Mouse (Mus musculus): ENCODE measurements around the gene Exoc4. TPM values are rescaled to one million over a fixed set of nuclear protein-coding genes. Genes with fewer than 3 reads are reported as not detected.

Gene Exoc4
- polyA plus RNA-seq, 1 experiment: 15.5 TPM

- no peaks in the 10 kb centered on the region for H3K4me1 ChIP-seq (ENCODE audit: control insufficient read depth, insufficient read depth, insufficient read length, low read length)
- H3K27ac ChIP-seq (replicated peaks; ENCODE audit: low read depth, low read length): no peak overlapping the region
- no peak overlapping the region for H3K4me3 ChIP-seq (ENCODE audit: insufficient read depth, low read depth, low read length)
Observed at GRCm38 (mm10) chr6:33711742-33712141, 462.9 kb downstream of the Exoc4 start.

- H3K4me1 ChIP-seq (ENCODE audit: control insufficient read depth, insufficient read depth, insufficient read length, low read length): no peaks in the 10 kb centered on the region
Observed at GRCm38 (mm10) chr6:33712540-33713118, 463.7 kb downstream of the Exoc4 start.

GRCm38 (mm10) chr6:33716254-33716965 lies 467.5 kb downstream of the Exoc4 start:
- H3K27ac ChIP-seq (replicated peaks; ENCODE audit: low read depth, low read length): no peak overlapping the region
- H3K4me1 ChIP-seq (ENCODE audit: control insufficient read depth, insufficient read depth, insufficient read length, low read length): no peaks in the 10 kb centered on the region

More at GRCm38 (mm10) chr6:33712540-33713118, 463.7 kb downstream of the Exoc4 start:
- H3K27ac ChIP-seq (replicated peaks; ENCODE audit: low read depth, low read length): no peak overlapping the region
- H3K4me3 ChIP-seq (ENCODE audit: insufficient read depth, low read depth, low read length): no peak overlapping the region

GRCm38 (mm10) chr6:33721166-33721565 lies 472.3 kb downstream of the Exoc4 start:
- no peak overlapping the region for H3K4me3 ChIP-seq (ENCODE audit: insufficient read depth, low read depth, low read length)
- no peaks in the 10 kb centered on the region for H3K4me1 ChIP-seq (ENCODE audit: control insufficient read depth, insufficient read depth, insufficient read length, low read length)
- no peak overlapping the region for H3K27ac ChIP-seq (replicated peaks; ENCODE audit: low read depth, low read length)

More at GRCm38 (mm10) chr6:33716254-33716965, 467.5 kb downstream of the Exoc4 start:
- H3K4me3 ChIP-seq (ENCODE audit: insufficient read depth, low read depth, low read length): no peak overlapping the region

GRCm38 (mm10) chr6:33722811-33723210 lies 473.9 kb downstream of the Exoc4 start:
- Histone ChIP-seq H3K4me3 (ENCODE audit: insufficient read depth, low read depth, low read length) (no peak overlapping the region), H3K4me1 (ENCODE audit: control insufficient read depth, insufficient read depth, insufficient read length, low read length) (no peaks in the 10 kb centered on the region), H3K27ac (replicated peaks; ENCODE audit: low read depth, low read length) (no peak overlapping the region)

GRCm38 (mm10) chr6:33724596-33724995 lies 475.7 kb downstream of the Exoc4 start:
- Histone ChIP-seq H3K4me3 (ENCODE audit: insufficient read depth, low read depth, low read length) (no peak overlapping the region), H3K4me1 (ENCODE audit: control insufficient read depth, insufficient read depth, insufficient read length, low read length) (no peaks in the 10 kb centered on the region), H3K27ac (replicated peaks; ENCODE audit: low read depth, low read length) (no peak overlapping the region)

GRCm38 (mm10) chr6:33727271-33727670 lies 478.4 kb downstream of the Exoc4 start:
- no peak overlapping the region for H3K27ac ChIP-seq (replicated peaks; ENCODE audit: low read depth, low read length)
- no peak overlapping the region for H3K4me3 ChIP-seq (ENCODE audit: insufficient read depth, low read depth, low read length)
- no peaks in the 10 kb centered on the region for H3K4me1 ChIP-seq (ENCODE audit: control insufficient read depth, insufficient read depth, insufficient read length, low read length)

GRCm38 (mm10) chr6:33732214-33732613 lies 483.3 kb downstream of the Exoc4 start:
- Histone ChIP-seq H3K4me1 (ENCODE audit: control insufficient read depth, insufficient read depth, insufficient read length, low read length) (no peaks in the 10 kb centered on the region), H3K4me3 (ENCODE audit: insufficient read depth, low read depth, low read length) (no peak overlapping the region), H3K27ac (replicated peaks; ENCODE audit: low read depth, low read length) (no peak overlapping the region)

GRCm38 (mm10) chr6:33733602-33734001 lies 484.7 kb downstream of the Exoc4 start:
- Histone ChIP-seq H3K4me1 (ENCODE audit: control insufficient read depth, insufficient read depth, insufficient read length, low read length) (no peaks in the 10 kb centered on the region), H3K27ac (replicated peaks; ENCODE audit: low read depth, low read length) (no peak overlapping the region), H3K4me3 (ENCODE audit: insufficient read depth, low read depth, low read length) (no peak overlapping the region)

- Histone ChIP-seq H3K4me3 (ENCODE audit: insufficient read depth, low read depth, low read length) (no peak overlapping the region), H3K27ac (replicated peaks; ENCODE audit: low read depth, low read length) (no peak overlapping the region), H3K4me1 (ENCODE audit: control insufficient read depth, insufficient read depth, insufficient read length, low read length) (no peaks in the 10 kb centered on the region)
Observed at GRCm38 (mm10) chr6:33734032-33734431, 485.1 kb downstream of the Exoc4 start.

GRCm38 (mm10) chr6:33738857-33739291 lies 490.0 kb downstream of the Exoc4 start:
- H3K27ac ChIP-seq (replicated peaks; ENCODE audit: low read depth, low read length): no peak overlapping the region
- H3K4me3 ChIP-seq (ENCODE audit: insufficient read depth, low read depth, low read length): no peak overlapping the region
- H3K4me1 ChIP-seq (ENCODE audit: control insufficient read depth, insufficient read depth, insufficient read length, low read length): no peaks in the 10 kb centered on the region

GRCm38 (mm10) chr6:33739304-33739703 lies 490.4 kb downstream of the Exoc4 start:
- no peaks in the 10 kb centered on the region for H3K4me1 ChIP-seq (ENCODE audit: control insufficient read depth, insufficient read depth, insufficient read length, low read length)
- no peak overlapping the region for H3K27ac ChIP-seq (replicated peaks; ENCODE audit: low read depth, low read length)
- H3K4me3 ChIP-seq (ENCODE audit: insufficient read depth, low read depth, low read length): no peak overlapping the region

GRCm38 (mm10) chr6:33755976-33756375 lies 507.1 kb downstream of the Exoc4 start:
- H3K4me1 ChIP-seq (ENCODE audit: control insufficient read depth, insufficient read depth, insufficient read length, low read length): no peaks in the 10 kb centered on the region
- no peak overlapping the region for H3K4me3 ChIP-seq (ENCODE audit: insufficient read depth, low read depth, low read length)
- H3K27ac ChIP-seq (replicated peaks; ENCODE audit: low read depth, low read length): no peak overlapping the region

- no peaks in the 10 kb centered on the region for H3K4me1 ChIP-seq (ENCODE audit: control insufficient read depth, insufficient read depth, insufficient read length, low read length)
- H3K4me3 ChIP-seq (ENCODE audit: insufficient read depth, low read depth, low read length): no peak overlapping the region
- H3K27ac ChIP-seq (replicated peaks; ENCODE audit: low read depth, low read length): no peak overlapping the region
Observed at GRCm38 (mm10) chr6:33761557-33761956, 512.7 kb downstream of the Exoc4 start.

GRCm38 (mm10) chr6:33763245-33763644 lies 514.4 kb downstream of the Exoc4 start:
- Histone ChIP-seq H3K4me3 (ENCODE audit: insufficient read depth, low read depth, low read length) (no peak overlapping the region), H3K4me1 (ENCODE audit: control insufficient read depth, insufficient read depth, insufficient read length, low read length) (no peaks in the 10 kb centered on the region), H3K27ac (replicated peaks; ENCODE audit: low read depth, low read length) (no peak overlapping the region)

GRCm38 (mm10) chr6:33763970-33764369 lies 515.1 kb downstream of the Exoc4 start:
- no peak overlapping the region for H3K27ac ChIP-seq (replicated peaks; ENCODE audit: low read depth, low read length)
- no peak overlapping the region for H3K4me3 ChIP-seq (ENCODE audit: insufficient read depth, low read depth, low read length)
- H3K4me1 ChIP-seq (ENCODE audit: control insufficient read depth, insufficient read depth, insufficient read length, low read length): no peaks in the 10 kb centered on the region

All from brown adipose tissue, adult 24 weeks (tissue).